Mouse (Mus musculus) NIH3T3 (cell line): ENCODE data around the gene Tcte1.
A peak's percentile ranks its signal among the peaks of the same experiment; 100 is the strongest.

Experiments used
- DNase-seq: peaks from one replicate; pipeline ENCODE4 v3.0.0-alpha.2; 2012; ENCODE audit warnings: low read depth

Tcte1 gene

DNA sequence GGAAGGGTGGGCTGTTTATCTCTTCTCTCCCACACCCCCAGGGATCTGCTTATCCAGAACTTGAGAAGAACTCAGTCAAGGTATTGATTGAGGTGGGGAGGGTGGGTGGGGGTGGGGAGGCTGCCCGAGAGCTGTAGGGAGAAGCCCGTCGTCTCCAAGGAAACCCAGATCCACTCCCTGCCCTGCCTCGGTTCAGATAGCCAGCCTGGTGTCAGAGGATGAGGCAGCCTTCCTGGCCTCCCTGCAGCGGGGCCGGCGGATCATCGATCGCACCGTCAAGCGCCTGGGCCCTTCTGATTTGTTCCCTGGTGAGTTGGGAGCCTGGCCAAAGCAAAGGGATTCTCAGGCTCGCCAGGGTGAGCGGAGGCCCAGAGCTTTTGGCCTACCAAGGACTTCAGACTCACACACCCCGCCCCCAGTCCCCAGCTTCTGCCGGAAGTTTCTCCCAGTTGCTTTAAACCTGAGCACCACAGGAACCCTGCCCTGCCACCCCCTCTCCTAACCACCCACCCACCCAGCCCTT, 8.0 kb upstream of the Tcte1 start:
- DNase-seq, result no peak

DNA sequence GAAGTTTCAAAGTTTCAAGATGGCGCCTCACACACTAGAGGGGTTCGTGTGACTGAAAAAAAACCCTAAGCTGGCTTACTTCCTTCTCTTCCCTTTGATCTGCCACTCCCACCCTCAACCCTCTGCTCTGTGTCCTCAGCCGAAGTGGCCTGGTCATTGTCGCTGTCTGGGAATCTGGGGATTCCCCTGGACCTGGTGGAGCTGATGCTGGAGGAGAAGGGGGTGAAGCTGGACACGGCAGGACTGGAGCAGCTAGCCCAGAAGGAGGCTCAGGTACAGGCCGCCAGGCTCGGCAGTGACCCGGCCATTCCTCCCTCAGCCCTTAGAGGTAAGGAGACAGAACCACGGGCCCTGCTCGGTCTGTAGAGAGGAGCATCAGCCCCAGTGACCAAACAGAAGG, 7.4 kb upstream of the Tcte1 start:
- no peak for DNase-seq

DNA sequence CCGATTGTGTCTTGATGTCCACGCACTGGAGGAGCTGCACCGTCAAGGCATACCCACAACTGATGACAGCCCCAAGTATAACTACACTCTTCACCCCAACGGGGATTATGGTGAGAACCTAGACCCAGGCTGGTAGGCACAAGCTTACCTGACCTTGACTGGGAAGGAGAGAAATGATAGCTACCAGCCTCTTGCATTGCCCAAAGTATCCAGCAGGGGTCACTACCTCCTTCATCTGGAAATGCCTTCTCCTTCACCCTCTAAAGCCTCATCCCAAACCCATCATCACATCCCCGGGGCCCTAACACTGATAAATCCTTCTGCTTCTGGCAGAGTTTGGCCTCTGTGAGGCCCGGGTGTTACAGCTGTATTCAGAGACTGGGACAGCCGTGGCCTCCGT, 6.7 kb upstream of the Tcte1 start:
- DNase-seq, result peak; percentile 86

DNA sequence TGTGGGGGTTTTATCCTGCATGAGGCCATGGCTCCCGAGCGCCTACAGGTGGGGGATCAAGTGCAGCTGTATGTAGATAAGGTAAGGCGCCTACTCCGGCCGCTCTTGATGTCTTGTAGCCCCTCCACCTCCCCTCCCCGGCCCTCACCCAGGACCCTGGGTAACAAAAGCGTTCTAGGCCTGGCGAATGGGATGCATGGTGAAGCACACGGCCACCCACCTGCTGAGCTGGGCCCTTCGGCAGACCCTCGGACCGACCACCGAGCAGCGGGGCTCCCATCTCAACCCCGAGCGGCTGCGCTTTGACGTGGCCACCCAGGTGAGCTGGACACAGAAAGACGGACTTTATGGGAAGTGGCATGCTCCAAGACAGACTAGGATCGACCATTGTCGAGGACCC, 6.1 kb upstream of the Tcte1 start:
- DNase-seq, result no peak

DNA sequence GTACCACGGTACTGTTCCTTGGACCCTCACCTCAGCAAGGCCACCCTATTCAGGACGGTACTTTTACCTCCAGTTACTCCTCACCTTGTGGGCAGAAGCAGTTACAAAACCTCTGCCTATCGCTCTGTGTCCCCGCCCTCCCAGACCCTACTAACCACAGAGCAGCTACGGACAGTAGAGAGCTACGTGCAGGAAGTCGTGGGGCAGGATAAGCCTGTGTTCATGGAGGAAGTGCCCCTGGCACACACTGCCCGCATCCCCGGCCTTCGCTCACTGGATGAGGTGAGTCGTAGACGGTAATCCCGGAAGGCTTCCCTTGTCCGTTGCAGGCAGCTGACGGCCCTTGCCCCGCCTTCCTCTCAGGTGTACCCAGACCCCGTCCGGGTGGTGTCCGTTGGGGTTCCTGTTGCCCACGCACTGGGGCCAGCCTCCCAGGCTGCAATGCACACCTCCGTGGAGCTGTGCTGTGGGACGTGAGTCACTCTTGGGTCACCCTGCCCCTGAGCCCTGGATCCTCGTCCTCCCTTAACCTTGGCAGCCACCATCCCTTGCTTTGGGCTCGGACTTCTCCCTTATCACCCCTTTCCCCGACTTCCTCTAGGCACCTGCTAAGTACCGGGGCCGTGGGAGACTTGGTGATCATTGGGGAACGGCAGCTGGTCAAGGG, 5.6 kb upstream of the Tcte1 start:
- DNase-seq, result no peak

DNA sequence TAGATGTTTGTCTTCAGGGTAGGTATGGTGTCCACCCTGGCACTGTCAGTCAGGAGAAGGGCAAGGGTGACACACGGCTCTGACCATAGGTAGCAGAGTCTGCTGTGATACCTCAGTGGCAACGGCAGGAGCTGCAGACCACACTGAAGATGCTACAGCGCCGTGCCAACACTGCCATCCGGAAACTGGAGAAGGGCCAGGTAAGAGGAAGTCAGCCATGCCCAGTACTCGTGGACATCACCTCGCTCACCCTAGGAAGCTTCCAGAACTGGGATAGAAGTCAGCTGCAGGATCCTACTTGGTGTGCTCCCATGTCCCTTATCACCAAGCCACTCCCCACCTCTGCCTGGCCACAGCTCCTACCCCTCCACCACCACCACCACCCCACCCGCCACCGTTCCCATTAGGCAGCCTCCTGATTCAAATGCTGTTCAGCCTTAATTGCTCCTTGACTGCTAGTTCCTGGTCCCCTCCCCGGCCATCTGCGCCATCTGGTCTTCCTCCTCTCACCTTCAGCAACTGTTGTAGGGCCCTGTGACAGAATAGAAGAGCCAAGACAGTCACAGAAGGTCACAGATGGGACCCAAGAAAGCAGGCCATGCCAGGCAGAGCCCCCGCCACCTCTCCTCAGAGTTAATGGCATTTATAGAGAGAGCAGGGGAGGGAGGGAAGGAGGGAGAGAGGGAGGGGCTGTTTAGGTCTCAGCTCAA, 4.3 kb upstream of the Tcte1 start:
- no peak for DNase-seq

DNA sequence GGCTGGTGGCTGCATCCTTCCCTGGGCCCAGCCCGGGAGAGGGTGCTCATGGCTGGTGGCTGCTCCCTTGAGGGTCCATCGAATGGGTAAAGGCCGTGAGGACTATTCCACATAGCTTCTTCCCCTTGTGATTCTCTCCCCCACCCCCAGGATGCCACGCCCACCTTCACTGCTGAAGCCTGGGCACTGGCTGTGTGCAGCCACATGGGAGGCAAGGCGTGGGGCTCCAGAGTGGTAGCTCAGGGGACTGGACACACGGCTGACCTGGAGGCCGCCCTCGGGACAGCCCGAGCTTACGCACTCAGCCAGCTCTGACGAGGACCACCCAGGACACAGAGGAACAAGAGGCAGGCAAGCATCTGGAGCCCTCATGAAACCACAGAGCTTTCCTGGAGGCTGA, 3.1 kb upstream of the Tcte1 start:
- DNase-seq, result no peak

DNA sequence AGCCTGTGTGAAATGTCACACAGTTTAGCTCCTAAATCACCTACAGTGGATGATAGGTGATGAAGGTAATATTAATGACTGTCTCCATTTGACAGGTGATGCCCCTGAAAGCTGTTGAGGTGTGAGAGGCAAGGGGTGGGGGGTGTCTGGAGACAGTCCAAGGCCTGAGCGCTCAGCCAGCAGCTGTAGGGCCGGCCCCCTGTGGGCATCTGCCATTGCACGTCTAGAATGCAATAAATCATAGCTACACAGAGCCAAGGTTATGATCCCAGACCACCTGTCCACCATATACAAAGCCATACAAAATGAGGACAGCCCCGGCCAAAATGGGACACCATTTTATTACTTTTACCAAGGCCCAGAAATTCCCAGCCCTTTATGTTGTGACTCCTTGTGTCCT, 1.7 kb downstream of the Tcte1 start:
- DNase-seq, result no peak

DNA sequence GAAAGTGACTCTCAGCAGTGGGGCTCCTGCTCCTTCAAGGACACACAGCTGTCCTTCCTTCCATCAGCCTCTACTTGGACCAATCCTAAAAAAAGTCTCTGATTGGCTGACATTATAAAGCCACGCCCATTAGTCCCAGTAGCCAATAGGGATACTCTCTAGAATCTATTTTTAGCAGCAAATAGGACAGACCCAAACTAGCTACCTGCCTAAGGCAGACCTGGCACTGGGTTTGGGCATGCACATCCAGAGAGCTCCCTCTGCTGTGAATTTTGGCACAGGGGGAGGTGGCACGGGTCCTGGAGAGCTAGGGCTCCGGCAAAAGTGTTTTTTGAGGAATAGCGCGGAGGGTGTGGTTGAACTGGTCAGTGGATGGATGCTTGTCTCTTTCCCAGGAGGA, 3.3 kb downstream of the Tcte1 start:
- DNase-seq, result peak; percentile 17

DNA sequence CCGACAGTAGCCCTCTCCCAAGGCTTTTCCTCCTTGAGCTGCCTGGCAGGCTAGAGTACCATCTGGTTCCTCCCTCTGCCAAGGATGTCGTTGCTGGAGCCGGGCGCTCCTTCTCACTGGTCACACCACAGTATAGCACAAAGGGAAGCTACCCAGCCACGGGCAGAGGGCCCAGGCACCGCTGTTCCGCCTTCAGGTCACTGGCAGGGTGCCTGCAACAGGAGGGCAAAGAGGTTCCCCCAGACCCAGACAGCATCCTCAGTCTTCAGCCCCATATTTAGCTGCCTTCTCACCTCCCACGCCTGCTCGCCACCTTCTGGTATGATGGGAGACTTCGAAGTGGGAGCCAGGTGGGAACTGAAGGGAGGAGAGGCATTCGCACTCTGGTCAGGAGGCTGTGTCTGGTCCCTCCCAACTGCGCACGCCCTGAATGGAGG, 7.1 kb downstream of the Tcte1 start:
- DNase-seq, result no peak

DNA sequence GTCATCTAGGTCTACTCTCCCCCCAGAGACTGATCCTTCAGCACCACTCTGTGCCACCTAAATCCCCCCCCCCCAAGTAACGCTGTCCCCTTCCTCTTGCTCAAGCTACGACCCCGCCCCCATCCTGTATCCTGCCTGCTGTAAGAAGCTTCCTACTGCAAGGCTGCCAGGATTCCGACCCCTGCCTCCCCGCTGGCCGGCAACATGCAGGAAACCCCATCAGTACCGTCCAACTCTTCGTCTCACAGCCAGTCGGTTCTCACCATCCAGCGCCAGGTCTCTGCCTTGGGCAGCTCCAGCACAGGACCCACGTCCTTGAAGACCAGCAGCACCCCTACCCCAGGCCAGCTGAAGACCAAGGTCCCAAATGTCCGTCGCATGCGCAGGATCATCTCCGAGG, 9.7 kb downstream of the Tcte1 start:
- DNase-seq, result no peak

DNA sequence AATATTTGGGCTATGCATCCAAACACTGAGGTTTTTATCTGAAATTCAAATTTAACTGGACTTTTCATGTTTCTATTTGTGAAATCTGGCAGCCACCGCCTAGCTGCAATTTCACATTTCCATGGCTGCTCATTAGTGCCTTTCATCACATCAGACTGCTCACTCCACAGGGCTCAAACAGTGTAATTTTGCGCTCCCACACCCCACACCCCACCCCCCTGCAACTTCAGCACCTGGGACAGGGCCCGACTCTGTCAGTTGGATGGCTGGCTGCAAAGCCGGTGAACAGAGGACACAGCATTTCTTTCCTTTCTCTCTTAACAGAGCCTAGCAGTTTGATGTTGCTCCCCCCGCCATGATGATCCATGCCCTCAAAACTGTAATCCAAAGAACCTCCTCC, 13.0 kb downstream of the Tcte1 start:
- peak; percentile 69 for DNase-seq

DNA sequence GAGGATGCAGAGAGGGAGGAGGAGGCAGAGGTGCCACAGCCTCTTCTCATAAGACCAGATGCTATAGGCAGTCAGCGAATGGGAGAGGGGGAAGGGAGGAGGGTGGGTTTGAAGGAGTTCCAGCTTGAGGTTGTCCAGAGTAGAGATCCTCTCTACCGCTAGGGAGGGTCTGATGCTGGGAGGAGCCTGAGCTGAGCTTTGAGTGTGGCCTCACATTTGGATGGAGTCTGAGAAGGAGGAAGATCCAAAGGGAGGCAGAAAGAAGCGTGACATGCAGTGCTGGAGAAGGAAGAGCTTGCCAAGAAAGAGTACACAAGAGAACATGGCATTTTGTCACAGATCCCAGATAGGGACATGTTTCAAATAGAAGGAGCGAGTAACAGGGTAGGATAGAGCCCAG, 15.2 kb downstream of the Tcte1 start:
- no peak for DNase-seq

DNA sequence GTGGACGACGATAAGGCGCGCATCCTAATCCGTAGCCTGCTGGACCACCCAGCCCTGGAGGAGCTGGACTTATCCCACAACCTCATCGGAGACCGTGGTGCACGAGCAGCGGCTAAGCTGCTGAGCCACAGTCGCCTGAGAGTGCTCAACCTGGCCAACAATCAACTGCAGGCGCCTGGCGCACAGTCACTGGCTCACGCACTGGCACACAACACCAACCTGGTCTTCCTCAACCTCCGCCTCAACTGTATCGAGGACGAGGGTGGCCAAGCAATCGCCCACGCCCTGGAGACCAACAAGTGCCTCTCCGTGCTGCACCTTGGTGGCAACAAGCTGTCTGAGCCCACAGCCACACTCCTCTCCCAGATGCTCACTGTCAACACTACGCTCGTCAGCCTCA, 16.4 kb downstream of the Tcte1 start:
- DNase-seq, result no peak

DNA sequence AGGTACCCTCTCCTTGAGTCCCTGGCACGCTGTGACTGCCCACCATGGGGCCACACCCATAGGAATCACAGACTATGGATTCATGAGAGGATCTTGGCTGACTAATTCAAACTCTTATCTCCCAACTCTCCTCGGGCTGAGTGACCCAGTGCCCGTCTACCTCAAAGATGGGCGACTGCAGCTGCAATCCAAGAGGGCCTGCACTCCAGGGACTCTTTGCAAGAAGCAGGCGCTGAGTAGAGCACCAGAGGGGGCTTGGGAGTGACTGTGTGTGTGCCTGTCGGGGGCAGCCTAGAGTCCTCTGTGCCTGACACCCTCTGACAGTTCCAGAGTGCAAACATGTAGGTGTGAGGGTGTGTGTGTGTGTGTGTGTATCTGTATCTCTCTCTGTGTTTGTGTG, 18.9 kb downstream of the Tcte1 start:
- DNase-seq, result no peak

DNA sequence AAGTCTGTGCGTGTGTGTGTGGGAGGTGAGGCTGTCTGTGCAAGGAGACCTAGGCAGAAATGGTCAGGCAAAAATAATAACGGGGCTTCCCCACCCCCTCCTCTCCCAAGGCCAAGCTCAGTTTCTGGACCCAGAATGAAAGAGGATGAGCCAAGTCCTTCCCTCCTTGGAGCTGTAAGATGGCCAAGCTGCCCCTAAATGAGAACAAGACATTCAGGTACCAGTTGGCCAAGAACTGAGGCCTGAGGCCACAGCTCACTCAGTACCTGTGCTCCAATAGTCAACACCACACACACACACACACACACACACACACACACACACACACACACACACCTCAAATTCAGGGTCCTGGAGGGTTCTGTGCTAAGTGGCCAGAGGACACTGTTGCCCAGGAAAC, 19.5 kb downstream of the Tcte1 start:
- DNase-seq, result no peak

DNA sequence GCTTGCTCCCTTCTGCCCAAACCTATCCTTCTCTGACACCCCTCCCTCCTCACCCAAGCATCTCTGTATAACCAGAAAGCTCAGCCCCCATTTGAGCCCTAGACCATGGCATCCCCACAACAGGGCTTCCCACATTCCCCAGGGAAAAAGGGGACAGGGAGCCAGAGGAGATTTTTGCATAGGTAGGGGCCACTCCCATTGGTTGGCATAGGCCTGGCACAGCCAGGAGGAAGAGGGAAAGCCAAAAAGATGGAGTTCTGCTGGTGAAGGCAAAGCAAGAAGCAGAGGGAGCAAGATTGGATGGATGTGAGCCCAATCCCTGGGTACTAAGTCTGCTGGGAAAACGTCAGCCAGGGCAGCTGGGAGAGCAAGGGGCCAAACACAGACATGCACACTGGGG, 19.9 kb downstream of the Tcte1 start:
- no peak for DNase-seq

DNA sequence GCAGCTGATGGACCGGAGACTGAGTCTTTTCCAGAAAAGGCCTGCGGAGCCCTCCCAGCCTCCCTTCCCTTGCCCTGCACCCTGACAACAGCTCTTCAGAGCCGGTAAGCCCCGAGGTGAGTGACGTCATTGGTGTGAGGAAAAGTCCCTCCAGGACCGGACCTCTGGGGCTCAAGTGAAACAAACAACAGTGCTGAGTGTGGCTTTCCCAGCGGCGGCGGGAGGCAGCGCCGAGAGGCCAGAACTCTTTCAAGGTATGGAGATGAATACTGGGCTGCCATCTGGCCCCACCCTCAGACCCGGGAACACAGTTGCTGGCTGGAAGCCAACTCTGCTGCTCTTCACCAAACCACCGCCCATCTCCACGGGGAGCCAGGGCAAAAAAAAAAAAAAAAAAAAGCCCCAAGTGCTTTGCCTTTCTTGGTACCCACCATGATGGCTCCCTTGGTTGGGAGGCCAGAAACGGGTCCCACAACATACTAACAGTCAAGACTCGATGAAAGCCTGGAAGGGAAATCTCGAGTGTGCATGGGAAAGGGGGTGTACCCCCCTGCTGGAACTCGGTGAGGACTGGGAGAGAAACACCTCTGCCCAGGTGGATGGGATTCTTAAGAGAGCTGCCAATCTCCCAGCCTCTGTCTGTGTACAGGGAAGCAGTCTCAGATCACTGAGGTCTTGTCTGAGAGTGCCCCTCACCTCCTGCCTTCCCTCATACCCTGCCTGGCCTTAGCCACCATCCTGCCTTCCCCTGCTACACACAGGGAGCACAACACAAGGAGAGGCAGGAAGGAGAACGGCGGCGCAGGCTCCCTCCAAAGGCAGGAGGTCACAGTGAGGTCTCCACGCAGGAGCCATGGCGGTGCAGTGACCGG, 21.0 kb downstream of the Tcte1 start:
- DNase-seq, result peak; percentile 30

DNA sequence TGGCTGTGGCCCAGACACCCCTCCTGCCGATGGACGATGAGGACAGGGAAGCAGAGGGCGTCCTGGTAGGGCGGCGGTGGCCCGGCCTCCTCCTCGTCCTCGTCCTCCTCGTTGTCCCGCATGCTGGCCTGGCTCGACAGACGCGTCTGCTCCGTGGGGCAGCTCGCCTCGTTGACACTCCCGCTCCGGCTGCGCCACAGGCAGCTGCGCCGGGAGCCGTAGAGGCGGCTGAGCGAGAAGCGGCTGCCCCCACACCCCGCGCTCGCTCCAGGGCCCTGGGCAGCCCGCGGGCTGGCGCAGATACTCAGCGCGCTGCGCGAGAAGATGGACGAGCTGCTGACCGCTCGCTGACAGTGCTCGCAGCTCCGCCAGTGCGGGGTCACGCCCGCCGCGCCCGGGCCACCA, 21.6 kb downstream of the Tcte1 start:
- no peak for DNase-seq

DNA sequence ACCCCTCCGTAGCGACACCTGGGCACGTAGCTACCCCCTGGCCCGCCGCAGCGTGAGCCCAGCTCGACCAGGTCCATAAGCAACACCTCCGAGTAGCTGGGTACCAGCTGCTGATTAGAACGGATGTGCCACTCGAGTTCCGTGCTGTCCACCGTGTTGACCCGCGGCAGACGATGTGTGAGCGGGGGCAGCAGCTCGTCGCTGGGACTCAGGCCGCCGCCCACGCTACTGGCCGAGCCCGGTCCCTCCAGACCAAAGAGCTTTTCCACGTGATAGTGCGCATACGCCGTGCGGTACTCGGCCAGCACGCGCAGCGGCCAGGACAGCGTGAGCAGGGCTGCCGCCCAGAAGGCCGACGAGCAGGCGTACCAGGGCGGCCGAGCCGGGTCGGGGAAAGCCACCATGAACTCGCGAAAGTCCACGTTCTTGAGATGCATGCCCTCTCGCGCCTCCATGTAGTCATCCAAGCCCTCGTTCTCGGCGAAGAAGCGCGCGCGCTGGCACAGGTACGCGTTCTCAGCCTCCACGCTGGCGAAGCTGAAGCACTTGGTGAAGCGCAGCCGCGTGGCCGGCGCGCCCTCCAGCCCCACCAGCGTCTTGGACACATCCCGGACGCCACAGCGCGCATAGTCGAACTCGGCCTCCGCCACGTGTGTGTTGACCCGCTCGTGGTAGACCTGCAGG, 22.2 kb downstream of the Tcte1 start:
- DNase-seq, result no peak

DNA sequence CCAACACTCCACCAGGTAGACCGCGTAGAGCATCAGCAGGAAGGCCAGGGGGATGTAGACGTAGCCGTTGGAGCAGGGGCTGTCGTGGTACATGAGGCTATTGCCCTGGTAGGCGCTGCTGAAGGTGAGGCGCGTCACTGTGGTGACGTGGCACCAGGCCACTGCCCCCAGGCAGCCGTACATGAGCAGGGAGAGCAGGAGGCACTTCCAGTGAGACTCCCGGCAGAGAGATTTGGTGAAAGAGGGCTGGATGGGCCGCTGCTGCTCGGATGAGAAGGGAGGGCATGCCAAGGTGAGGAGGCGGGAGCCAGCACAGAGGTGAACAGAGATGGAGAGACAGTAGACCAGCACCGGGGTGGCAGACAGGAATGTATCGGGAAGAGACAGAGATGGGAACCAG, 23.7 kb downstream of the Tcte1 start:
- no peak for DNase-seq

DNA sequence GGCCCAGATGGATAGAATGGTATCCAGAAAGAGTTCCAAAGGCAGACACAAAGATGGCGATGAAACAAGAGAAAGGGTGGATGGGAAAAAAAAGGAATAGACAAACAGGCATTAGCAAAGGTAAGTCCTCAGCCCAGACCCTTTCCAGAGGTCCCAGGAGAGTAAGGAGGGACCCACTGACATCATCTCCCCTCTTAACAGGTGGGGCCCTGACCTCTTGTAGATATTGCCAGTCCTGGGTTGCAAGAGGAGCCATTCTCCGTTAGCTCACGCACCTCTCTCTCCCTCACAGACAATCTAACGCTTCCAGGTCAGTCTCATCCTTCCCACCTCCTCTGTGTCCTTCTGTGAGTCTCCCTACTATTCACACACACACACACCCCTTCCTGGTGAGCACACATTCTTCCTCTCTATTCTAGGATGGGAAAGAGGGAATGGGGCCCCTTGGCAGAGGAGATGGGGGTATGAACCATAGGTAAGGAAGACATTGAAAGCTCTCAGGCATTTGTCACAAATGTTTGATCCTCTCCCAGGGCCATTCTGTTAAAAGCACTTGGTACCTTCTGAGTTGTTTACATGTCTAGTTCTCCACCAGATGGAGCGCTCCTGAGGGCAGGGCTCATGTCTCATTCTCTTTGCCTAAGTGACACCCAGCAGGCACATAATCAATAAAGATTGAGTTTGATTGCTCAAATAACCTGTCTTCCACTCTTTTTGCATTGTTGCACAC, 24.4 kb downstream of the Tcte1 start:
- DNase-seq, result no peak
